Mouse (Mus musculus): Measurements from ENCODE around the gene Pim2.
A peak's percentile ranks its signal among the peaks of the same experiment; 100 is the strongest.
"Not testable (repeated sequence)": the region's sequence is repeated elsewhere in the genome, so short reads cannot be mapped to it uniquely, and the experiment has no call there.

Pim2 gene

DNA sequence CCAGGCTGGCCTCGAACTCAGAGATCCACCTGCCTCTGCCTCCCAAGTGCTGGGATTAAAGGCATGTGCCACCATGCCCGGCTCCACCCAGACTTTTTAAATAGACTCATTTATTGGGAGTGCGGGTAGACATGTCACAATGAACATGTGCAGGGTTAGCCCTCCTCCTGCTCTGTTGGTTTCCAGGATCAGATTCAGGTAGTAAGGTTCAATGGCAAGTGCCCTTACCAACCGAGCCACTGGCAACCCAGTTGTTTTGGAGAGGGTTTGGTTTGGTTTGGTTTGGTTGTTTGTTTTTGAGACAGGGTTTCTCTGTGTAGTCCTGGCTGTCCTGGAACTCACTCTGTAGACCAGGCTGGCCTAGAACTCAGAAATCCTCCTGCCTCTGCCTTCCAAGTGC, 31.2 kb downstream of the Pim2 start, which contains the start of gene Gm10490:
Gm10490 (plus strand) TSS at position 301 of the 400 bp plus-strand sequence.
- DNase-seq, result not testable (repeated sequence)

DNA sequence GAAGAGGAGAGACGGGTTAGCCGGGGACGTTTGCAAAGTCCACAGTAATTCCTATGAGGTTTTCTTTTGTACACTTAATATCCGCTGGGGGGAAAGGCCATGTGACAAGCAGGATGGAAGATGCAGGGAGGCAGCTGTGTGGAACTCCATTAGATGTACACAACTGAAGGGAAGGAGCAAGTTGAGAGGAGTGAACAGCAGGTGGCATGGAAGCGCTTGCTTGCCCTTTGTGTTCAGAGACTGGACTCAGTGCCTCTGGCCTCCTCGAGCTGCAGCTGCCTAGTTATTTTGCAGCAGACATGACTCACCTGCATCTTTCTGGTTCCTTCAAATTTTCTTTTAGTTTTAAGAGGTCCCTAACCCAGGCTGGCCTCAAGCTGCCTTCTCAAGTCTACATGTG, 32.4 kb downstream of the Pim2 start:
- DNase-seq, result no peak

GRCm38 (mm10) chrX:7915669-7916068, 37.6 kb downstream of the Pim2 start:
- not testable (repeated sequence) for DNase-seq

GRCm38 (mm10) chrX:7917960-7918359, 39.9 kb downstream of the Pim2 start:
- DNase-seq, result not testable (repeated sequence)

DNA sequence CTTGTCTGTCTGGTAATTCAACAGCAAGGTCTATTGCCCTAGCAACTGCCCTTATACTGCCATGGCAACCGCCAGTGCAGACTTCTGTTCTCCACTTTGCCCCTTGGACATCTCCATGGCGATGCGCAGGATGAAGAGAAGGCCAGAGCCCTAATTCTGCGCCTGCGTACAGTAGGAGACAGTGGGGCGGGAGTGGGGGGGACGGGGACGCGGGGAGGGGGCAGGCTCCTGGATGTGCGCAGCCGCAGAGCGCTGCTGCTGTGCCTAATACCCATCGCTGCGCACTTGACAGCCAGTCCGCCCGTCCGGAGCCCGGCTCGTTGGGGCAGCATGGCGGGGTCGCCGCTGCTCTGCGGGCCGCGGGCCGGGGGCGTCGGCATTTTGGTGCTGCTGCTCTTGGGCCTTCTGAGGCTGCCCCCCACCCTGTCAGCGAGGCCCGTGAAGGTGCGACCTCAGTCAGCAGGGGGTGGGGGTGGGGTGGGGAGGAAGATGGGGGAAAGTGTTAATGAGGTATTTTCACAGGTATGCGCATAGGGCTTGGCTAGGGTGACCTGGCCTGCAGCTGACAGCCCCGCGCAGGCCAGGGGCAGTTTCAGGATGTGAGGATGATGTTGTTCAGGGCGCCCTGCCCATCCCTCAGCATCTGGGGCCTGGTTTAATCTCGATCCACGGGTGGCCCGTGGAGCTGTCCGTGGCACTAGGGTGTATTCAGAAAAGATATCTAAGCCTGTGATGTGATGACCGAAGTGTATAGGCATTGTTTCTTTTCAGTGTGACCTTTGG, 41.7 kb downstream of the Pim2 start, which contains the start of gene Pcsk1n:
Pcsk1n (plus strand) TSS at position 222 of the 783 bp plus-strand sequence.
- DNase-seq, result peak; percentile 58

DNA sequence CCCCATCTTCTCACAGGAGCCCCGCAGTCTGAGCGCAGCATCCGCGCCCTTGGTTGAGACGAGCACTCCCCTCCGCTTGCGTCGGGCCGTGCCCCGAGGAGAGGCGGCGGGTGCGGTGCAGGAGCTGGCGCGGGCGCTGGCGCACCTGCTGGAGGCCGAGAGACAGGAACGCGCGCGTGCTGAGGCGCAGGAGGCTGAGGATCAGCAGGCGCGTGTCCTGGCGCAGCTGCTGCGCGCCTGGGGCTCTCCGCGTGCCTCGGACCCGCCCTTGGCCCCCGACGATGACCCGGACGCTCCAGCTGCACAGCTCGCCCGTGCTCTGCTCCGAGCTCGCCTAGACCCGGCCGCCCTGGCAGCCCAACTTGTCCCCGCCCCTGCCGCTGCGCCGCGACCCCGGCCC, 44.0 kb downstream of the Pim2 start:
- DNase-seq, result peak; percentile 33

DNA sequence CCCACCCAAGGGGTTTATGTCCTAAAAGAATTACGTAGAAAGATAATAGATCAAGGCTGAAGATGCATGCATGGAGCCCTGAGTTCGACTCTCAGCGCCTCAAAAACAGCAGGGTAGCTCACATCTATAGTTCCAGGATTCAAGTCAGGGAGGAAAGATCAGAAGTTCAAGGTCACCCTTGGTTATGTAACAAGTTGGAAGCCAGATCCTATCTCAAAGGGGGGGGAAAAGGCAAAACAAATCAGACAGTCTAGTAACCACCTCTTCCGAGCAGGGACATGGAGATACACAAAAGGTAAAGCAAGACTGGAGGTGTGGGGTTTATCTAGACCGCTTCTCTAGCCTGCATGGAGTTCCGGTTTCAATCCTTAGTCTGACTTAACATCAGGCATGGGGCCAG, 48.2 kb downstream of the Pim2 start:
- no peak for DNase-seq

DNA sequence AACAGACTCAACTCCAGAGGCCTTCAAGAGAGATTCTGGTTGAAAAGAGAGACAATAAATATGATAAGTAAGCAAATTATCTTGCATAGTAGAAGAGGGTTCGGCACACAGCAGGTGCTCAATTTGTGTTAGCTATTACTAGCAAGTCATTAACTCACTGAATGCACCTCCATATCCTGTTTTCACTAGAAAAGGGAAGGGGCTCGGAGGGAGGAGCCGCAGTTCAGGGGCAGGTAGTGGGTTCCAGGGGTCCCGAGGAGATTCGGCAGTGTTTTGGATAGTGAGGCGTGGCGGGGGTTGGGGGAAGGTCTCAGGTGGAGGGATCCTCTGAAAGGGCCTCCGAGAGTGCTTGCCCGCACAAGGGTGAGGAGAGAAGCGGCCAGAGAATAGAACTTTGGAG, 49.1 kb downstream of the Pim2 start:
- no peak for DNase-seq

DNA sequence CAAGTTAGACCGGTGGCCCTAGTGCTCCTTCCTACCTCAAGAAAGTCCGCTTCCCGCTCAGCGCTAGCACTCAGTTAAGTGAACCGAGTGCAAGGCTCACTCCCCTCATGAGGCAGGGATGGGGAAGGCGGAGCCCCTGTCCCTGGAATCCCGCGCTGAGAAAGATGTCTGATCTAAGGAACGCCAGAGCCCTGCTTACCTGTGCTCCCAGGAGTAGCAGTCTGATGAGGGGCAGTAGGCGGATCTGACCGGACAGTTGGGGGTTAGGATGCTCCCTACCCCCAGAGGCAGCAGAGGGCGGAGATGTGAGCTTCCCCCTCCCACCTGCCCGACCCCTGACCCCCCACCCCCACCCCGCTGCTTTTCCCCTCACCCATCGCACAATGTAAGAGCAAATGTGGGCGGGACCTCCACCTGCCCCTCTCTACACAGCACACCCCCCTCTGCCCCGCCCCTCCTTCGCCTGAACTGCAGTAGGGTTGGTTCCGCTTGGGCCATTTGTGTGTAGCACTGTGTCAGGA, 50.3 kb downstream of the Pim2 start, which contains the start of gene Eras:
Eras (minus strand) TSS at position 338 of the 521 bp plus-strand sequence.
- DNase-seq, result no peak
